Mouse (Mus musculus): ENCODE data around the gene Olfr1378. TPM values are rescaled to one million over a fixed set of nuclear protein-coding genes. Genes with fewer than 3 reads are reported as not detected.

Gene Olfr1378
- total RNA-seq (2017) = not detected in 2 replicates

DNA sequence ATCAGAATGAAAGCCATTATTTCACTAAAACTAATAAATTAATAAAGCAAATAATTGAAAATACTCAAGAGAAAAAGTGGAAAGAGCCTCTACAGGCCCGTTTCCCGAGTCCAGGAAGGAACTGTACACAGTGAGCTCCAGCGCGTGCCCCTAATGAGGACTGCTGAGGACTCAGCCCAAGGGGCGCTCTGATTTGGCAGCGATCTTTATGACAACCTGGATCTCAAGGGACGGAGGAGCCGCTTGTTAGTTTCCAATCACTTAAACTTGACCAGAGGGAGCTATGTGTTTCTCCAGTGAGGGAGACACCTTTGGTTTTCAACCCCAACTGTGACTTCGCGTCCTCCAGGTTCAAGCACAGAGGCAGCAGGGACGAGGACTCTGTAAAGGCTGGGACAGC, at the start of gene Olfr1378:
Gene Olfr1378, plus strand, starts transcription at position 301 of the 400 bp plus-strand sequence.
- no peak for ATAC-seq (ENCODE audit: extremely low read depth, insufficient number of reproducible peaks, low FRiP score, poor library complexity, severe bottlenecking)

DNA sequence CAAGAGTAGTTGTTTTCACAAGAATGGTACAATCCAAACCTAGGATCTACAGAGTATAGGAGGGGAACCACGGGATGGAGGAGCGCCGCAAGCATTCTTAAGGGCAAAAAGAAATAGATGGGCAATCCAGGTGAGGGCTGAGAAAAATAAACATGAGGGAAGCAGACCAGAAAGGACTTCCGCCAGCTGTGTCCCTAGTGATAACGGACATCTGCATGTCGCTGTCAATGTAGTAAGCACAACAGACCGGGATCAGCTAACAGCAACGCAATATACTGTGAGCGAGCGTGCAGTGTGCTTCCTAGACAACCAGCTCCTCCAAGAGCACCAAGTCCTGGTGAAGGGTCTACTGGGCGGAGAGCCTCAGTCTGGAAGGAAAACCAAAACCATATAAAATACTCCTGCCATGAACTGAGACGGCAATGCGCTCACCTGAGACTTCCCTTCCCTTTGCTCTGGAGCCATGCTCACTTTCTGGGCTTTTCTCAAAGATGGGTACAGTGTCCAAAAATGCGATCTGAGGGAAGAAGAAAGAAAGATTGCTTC, 35.8 kb upstream of the Olfr1378 start:
- no peak for ATAC-seq (ENCODE audit: extremely low read depth, insufficient number of reproducible peaks, low FRiP score, poor library complexity, severe bottlenecking)

DNA sequence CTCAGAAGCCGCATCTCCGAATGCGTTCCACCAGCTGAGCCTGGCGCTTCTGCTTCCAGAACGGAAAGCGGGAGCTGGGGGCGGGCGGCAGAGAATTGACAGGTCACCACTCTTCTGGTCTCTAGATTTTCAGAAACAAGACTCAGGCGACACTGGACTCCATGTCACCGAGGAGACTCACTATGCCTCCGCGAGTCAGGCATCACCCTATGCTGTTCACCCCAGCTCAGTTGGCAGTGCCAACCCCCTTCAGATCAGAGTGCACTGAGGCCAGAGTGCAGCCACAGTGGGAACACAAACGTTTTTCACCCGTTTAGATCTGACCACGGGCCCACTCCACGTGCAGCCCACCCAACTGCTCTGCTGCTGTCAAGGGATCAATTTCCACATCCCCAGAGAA, 35.3 kb upstream of the Olfr1378 start:
- ATAC-seq (ENCODE audit: extremely low read depth, insufficient number of reproducible peaks, low FRiP score, poor library complexity, severe bottlenecking) = no peak

DNA sequence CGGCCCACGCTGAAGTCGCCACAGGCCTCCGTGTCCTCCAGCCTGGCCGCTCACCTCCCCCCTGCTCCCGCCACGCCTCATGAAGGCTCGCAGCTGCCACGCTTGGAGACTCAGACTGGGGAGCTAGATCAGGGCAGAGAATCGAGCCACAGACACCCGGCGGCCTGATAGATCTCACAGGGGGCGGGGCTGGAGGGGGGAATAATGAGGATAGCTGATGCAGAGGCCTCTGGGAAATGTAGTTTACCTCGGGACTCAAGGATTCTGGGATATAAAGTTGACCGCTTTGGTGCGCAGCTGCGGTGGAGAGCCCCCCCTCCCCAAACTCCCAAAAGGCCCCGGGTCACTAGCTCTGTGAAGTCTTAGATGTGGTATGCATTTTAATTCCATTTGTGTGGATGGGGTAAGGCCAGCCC, 34.9 kb upstream of the Olfr1378 start, which contains the start of gene Zfp354b:
Gene Zfp354b, minus strand, starts transcription at position 183 of the 416 bp plus-strand sequence.
- ATAC-seq (ENCODE audit: extremely low read depth, insufficient number of reproducible peaks, low FRiP score, poor library complexity, severe bottlenecking) = peak; percentile 74; the same call in 1 of the 2 replicates

DNA sequence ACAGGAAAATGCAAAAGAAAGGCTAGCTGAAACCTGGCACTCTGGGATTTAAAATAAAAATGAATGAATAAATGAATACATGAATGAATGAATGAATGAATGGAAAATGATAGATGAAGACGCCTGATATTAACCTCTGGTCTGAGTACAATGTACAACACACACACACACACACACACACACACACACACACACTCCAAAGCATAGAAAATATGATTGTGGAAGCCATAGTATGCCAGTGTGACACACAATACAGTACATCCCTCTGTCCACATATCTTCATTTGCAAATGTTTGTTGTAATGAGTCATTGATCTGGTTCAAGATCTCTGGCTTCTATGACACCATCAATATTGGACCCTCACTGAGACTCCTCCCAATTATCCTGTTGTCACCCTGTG, 34.3 kb upstream of the Olfr1378 start:
- no peak for ATAC-seq (ENCODE audit: extremely low read depth, insufficient number of reproducible peaks, low FRiP score, poor library complexity, severe bottlenecking)

DNA sequence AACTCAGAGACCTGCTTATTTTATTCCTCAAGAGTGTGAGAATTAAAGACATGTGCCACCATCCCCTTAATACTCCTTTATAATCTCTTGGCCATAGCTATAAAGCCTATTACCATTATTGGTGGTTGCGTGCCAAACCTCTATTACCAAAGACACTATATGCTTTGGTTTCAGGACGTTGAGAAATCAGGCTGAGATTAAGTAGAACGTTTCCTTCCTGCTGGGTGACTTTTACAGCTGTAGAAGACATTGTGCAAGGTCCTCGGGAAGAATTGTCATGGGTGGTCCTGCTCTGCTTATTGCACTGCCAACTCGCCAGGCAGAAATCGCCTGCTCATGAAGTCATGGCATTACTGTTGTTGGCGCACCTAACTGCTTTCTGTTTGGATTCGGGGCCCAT, 27.9 kb upstream of the Olfr1378 start:
- no peak for ATAC-seq (ENCODE audit: extremely low read depth, insufficient number of reproducible peaks, low FRiP score, poor library complexity, severe bottlenecking)

DNA sequence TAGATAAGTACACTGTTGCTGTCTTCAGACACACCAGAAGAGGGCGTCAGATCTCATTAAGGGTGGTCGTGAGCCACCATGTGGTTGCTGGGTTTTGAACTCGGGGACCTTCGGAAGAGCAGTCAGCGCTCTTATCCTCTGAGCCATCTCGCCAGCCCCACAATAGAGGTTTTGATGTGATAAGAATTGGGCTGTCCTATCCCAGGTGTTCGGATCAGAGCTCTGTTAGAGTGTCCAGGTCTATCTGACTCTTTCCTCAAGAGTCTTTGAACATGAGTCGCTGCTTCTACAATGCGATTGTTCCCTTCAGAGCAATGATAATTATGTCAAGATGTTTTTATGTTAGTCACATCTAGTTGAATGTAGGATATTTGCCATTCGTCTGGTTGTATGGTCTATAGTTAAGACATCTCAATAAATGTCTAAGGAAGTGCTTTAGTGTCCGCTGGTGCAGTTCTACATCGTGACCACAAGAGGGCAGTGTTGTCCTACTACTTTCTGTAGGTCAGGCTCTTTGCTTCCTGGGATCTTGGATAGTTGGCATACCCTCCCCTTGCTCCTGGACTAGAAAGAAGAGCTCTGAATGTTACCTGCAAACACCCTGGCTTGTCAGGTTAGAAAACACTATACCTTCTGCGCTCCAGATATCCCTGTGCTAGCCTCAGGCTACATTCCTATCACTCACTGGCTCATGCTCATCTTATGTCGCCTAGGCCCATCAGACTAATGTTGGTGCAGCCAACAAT, 26.5 kb upstream of the Olfr1378 start:
- 0 out of 2 replicates have a peak, but pooled peaks have one; percentile 44 for ATAC-seq (ENCODE audit: extremely low read depth, insufficient number of reproducible peaks, low FRiP score, poor library complexity, severe bottlenecking)

DNA sequence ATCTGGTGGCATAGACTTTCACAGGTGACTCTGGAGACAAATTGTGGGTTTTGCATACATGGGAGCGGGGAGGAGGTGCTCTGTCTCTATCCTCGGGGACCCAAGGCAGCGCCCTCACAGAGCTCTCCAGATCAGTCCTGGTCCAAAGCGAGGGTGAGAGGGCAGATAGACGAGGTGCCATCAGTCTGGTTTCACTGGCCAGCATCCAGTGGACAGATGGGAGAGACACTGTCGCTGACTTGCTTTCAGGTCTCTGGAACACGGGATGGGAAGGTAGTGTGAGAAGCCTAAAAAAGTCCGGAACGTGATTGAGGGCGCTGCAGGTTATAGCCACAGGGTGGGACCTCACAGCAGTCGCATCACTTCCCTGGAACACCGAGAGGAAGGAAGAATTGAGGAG, 23.9 kb upstream of the Olfr1378 start:
- no peak for ATAC-seq (ENCODE audit: extremely low read depth, insufficient number of reproducible peaks, low FRiP score, poor library complexity, severe bottlenecking)

DNA sequence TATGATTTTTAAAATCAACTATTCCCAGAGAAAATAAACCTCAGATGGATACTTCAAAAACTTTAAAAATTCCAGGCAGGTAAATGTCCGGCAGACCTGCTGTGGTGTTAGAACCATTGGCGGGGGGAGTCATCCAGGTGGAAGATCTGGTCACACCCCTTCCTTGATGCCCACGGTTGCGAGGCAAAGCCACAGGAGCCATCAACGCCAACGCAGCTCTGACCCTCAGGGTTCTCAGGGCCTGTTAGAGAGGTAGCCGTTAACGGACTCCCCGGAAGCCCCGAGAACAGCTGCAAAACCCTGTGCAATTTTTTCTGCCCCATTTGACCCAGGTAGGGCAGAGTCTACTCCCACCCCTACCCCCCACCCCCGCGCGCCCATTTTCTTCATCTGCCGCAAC, 22.8 kb upstream of the Olfr1378 start, which contains the start of gene 4933414I15Rik:
Gene 4933414I15Rik, minus strand, starts transcription at position 260 of the 400 bp plus-strand sequence.
- no peak for ATAC-seq (ENCODE audit: extremely low read depth, insufficient number of reproducible peaks, low FRiP score, poor library complexity, severe bottlenecking)

DNA sequence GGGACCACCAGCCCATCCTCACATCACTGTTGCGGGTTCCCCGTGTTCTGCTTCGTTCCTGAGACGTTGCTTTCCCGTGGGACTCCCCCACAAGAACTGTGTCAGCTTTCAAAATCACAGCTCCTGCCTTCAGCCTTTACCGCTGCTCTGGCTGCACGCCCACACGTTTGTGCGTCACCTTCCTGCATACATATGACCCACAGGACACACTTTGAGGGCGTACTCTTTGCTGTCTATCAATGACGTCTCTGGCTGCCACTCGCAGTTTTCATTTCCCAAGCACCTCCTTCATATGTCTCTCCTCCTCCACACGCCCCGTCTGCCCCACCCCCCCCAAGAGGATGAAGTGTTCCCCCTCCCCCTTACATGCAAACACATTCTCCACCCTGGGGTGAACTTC, 14.0 kb upstream of the Olfr1378 start:
- no peak for ATAC-seq (ENCODE audit: extremely low read depth, insufficient number of reproducible peaks, low FRiP score, poor library complexity, severe bottlenecking)

DNA sequence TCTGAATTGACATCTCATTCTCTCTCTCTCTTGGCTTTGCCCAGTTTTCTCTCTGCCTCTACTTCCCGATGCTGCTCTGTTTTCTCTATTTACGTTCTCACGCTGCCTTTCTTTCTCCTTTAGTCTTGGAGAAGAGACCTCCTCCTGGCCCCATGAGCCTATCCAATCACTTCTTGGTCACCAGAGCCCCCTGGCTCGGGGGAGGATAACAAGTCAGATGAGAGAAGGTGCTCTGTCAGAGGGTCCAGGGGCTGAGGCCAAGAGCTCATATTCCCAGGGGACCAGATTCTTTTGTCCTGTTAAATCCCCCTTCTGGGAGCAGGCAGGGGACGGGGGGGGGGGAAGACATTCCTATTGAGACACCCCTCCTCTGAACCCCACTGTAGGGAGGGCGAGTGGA, 12.7 kb upstream of the Olfr1378 start, which contains the start of gene Prop1:
Gene Prop1, minus strand, starts transcription at position 101 of the 400 bp plus-strand sequence.
- ATAC-seq (ENCODE audit: extremely low read depth, insufficient number of reproducible peaks, low FRiP score, poor library complexity, severe bottlenecking) = no peak

DNA sequence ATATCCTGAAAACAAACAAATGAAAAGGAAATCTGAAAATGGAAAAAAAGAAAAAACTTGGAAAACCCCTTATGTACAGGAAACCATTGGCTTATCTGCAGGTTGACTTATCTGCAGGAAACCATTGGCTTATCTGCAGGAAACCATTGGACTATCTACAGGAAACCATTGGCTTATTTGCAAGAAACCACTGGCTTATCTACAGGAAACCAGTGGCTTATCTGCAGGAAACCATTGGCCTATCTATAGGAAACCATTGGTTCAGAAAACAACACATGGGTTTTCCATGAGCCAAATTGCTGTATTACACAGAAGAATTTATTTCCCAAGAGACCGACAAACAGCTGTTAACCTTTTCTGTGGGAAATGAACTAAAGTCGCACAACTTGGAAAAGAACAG, 1.4 kb upstream of the Olfr1378 start:
- ATAC-seq (ENCODE audit: extremely low read depth, insufficient number of reproducible peaks, low FRiP score, poor library complexity, severe bottlenecking) = no peak

DNA sequence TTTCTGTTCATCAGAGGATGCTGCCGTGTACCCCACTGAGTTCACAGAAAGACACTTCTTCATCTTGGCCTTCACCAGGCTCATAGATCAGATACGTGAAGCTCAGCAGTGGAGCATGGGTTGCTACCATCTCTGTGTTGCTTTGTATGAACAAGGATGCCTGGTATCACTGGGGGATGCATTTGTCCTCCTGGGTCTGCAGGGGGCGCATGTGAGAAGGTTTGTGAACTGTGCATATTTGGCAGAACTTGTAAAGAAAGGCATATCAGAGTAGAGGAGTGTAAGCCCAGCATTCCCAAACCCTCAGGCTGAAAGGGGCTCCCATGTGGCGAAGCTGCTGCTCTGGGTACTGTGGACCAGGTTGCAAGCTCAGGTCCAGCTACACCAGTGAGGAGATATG, 10.9 kb downstream of the Olfr1378 start:
- no peak for ATAC-seq (ENCODE audit: extremely low read depth, insufficient number of reproducible peaks, low FRiP score, poor library complexity, severe bottlenecking)

DNA sequence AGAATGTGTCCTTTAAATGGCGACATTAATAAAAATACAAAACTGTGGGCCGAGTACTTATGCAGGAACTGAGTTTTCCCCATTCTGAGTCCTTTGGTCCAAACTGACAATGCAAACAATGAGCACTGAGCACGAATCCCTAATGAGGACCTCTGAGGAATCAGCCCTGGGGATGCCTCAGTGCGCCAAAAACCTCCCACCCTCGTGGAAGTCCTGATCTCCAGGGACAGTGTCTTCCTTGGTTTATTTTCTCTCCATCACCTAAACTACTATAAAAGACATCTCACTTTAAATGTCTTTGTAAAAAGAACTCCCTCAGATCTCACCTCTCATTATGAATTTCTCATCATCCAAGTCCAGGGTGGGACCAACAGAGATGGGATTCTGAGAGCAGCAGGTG, 15.3 kb downstream of the Olfr1378 start, which contains the start of gene Olfr1377:
Gene Olfr1377, plus strand, starts transcription at position 301 of the 400 bp plus-strand sequence.
- no peak for ATAC-seq (ENCODE audit: extremely low read depth, insufficient number of reproducible peaks, low FRiP score, poor library complexity, severe bottlenecking)

DNA sequence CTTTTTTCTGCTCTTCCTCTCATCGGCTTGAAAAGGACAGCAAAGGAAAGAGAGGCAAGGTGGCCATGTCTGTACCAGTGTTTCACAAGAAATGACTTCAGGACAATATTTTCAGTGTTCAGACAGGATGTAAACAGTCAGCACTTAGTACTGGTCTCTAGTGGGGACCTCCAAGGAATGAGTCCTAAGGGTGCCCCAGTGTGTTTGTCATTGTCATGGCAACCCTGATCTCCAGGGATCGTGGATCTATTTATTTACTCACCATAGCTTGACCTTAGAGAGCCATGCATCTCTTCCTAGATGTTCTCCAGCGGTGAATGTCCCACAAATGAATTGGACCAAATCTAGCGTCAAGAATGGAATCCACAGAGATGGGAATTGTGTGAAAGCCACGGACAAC, 37.0 kb downstream of the Olfr1378 start, which contains the start of gene Olfr51:
Gene Olfr51, plus strand, starts transcription at position 301 of the 400 bp plus-strand sequence.
- no peak for ATAC-seq (ENCODE audit: extremely low read depth, insufficient number of reproducible peaks, low FRiP score, poor library complexity, severe bottlenecking)

DNA sequence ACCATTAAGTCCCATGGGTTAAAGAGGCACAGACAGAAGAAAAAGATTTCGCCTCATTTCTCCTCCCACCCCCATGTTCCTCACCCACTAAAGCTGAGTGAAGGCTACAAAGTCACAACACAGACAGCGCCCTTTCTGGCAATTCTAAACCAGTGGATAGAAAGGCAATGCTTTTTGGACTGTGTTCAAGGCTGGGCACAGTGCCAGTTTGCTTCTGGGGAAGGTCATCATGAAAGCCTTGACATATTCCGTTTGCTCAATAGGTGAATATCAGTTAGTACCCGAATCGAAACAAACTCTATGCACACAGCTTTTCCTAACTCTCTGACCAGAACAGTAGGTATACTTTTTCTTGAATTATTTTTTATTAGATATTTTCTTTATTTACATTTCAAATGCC, 45.5 kb downstream of the Olfr1378 start:
- no peak for ATAC-seq (ENCODE audit: extremely low read depth, insufficient number of reproducible peaks, low FRiP score, poor library complexity, severe bottlenecking)

DNA sequence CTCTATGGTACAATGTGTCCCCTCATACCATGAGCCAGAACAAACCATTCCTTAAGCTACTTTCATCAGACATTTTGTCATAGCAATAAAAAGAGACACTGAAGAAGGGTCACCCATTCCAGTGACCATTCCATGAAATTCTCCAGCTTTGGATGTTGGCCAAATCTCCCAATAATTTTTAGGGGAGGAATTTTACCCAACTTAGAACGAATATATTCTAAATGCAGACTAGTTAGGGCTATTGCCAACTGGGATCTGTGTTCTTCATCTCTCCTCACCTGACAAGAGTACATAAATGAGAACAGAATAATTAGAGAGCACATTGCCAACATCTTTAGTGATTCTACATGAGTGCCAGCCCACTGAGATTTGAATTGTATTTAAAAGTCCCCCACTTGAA, 47.6 kb downstream of the Olfr1378 start, which contains the start of gene Olfr54:
Gene Olfr54, plus strand, starts transcription at position 301 of the 400 bp plus-strand sequence.
- ATAC-seq (ENCODE audit: extremely low read depth, insufficient number of reproducible peaks, low FRiP score, poor library complexity, severe bottlenecking) = no peak

DNA sequence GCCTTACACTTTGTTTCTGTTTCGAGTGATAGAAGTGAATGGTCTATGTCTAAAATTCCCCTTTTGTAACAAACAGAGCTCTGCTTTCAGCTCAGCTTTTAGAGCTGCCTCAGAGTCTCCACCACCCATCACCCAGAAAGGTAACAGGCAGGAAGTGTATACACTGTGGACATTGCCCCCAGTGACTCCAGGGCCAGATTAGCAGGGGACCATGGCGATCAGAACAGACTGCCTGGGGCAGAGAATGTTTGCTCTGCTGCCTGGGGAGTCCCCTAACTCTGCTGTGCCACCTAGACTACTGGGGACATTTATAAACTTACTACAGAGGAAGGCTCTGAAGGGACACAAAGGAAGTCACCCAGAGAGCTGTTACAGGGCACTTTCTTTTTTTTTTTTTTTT, 50.0 kb downstream of the Olfr1378 start:
- no peak for ATAC-seq (ENCODE audit: extremely low read depth, insufficient number of reproducible peaks, low FRiP score, poor library complexity, severe bottlenecking)
